Mouse (Mus musculus) inflammation-experienced regulatory T-cells, adult 6 months (primary cell): ENCODE results near the gene Prss8. TPM values are rescaled to one million over a fixed set of nuclear protein-coding genes. Genes with fewer than 3 reads are reported as not detected.

Experiments used
- ATAC-seq: one replicate; pipeline ENCODE4 v1.8.0; 2017
- polyA plus RNA-seq, 3 experiments: library from polyadenylated mRNA; unstranded; fragments of 100-300 nt; shearing (Covaris generic); gene quantifications; one replicate each; pipeline ENCODE4 v1.2.1; 2017

Prss8 gene
- polyA plus RNA-seq, 3 experiments from 2014 or later: not detected

- ATAC-seq: no peak
These were observed 35.4 kb downstream of the Prss8 start for GRCm38 (mm10) chr7:127894480-127894879.

GRCm38 (mm10) chr7:127890798-127891197 lies 39.1 kb downstream of the Prss8 start, which contains the start of gene Prss53:
Gene Prss53 (minus strand): TSS chr7:127890970.
- ATAC-seq: no peak

- ATAC-seq: no peak
These were observed 41.1 kb downstream of the Prss8 start for GRCm38 (mm10) chr7:127888821-127889220.

GRCm38 (mm10) chr7:127887781-127888180 lies 42.1 kb downstream of the Prss8 start:
- no peak for ATAC-seq

GRCm38 (mm10) chr7:127887191-127887590 lies 42.7 kb downstream of the Prss8 start:
- no peak for ATAC-seq

- no peak for ATAC-seq
These were observed 43.4 kb downstream of the Prss8 start for GRCm38 (mm10) chr7:127886551-127886950.

GRCm38 (mm10) chr7:127885951-127886350 lies 44.0 kb downstream of the Prss8 start:
- no peak for ATAC-seq

GRCm38 (mm10) chr7:127880431-127880830 lies 49.5 kb downstream of the Prss8 start:
- no peak for ATAC-seq

GRCm38 (mm10) chr7:127879301-127879700 lies 50.6 kb downstream of the Prss8 start:
- ATAC-seq: no peak

GRCm38 (mm10) chr7:127876467-127877348 lies 53.2 kb downstream of the Prss8 start, which contains the start of gene Zfp668:
Gene Zfp668 (minus strand): TSS chr7:127876828.
- peak; percentile 36 for ATAC-seq

GRCm38 (mm10) chr7:127876041-127876466 lies 53.9 kb downstream of the Prss8 start, which contains the start of gene Zfp646:
Gene Zfp646 (plus strand): TSS chr7:127876221.
- peak; percentile 44 for ATAC-seq

Other genes starting within 250 kb of the Prss8 start
- gene Bcl7c, start 221.2 kb downstream of the Prss8 start, polyA plus RNA-seq: 10 to 100 TPM in 1 of 3 experiments, 1 to 10 TPM in 2; 3.2 to 10.9 (median 4.9) TPM
- not detected for gene Ctf1, start 217.4 kb downstream of the Prss8 start, polyA plus RNA-seq
- not detected for gene Ctf2, start 197.9 kb downstream of the Prss8 start, polyA plus RNA-seq
- gene Fbxl19, start 185.6 kb downstream of the Prss8 start, polyA plus RNA-seq: under 1 TPM; 0.31 to 0.87 (median 0.84) TPM
- 10 to 100 TPM; 11.3 to 14.3 (median 14.2) TPM for gene Orai3, start 160.3 kb downstream of the Prss8 start, polyA plus RNA-seq
- 1 to 10 TPM; 3.9 to 7.9 (median 6.8) TPM for gene Setd1a, start 153.4 kb downstream of the Prss8 start, polyA plus RNA-seq
- not detected for gene Gm49388, start 144.5 kb downstream of the Prss8 start, polyA plus RNA-seq
- gene Hsd3b7, start 129.5 kb downstream of the Prss8 start, polyA plus RNA-seq: 1 to 10 TPM; 3.6 to 5.5 (median 5.2) TPM
- 10 to 100 TPM; 38.1 to 69.3 (median 57.4) TPM for gene Stx4a, start 105.8 kb downstream of the Prss8 start, polyA plus RNA-seq
- under 1 TPM in 1 of 3 experiments, not detected in 2; 0.09 TPM for gene Stx1b, start 105.6 kb downstream of the Prss8 start, polyA plus RNA-seq
- 10 to 100 TPM; 17.4 to 29.8 (median 23.1) TPM for gene Zfp646, start 53.9 kb downstream of the Prss8 start, polyA plus RNA-seq
- gene Zfp668, start 53.3 kb downstream of the Prss8 start, polyA plus RNA-seq: 10 to 100 TPM in 2 of 3 experiments, 1 to 10 TPM in 1; 8.6 to 11.1 (median 10.7) TPM
- gene Prss53, start 39.1 kb downstream of the Prss8 start, polyA plus RNA-seq: under 1 TPM in 2 of 3 experiments, not detected in 1; 0.54 TPM
- gene Gm21974, start 34.6 kb downstream of the Prss8 start, polyA plus RNA-seq: not detected
- 10 to 100 TPM; 22.2 to 56.5 (median 56.1) TPM for gene Vkorc1, start 34.5 kb downstream of the Prss8 start, polyA plus RNA-seq
- 10 to 100 TPM; 64.4 to 75.5 (median 66.0) TPM for gene Bckdk, start 26.0 kb downstream of the Prss8 start, polyA plus RNA-seq
- 10 to 100 TPM; 18.5 to 41.8 (median 34.5) TPM for gene Kat8, start 17.6 kb downstream of the Prss8 start, polyA plus RNA-seq
- 1 to 10 TPM; 1.5 to 3.7 (median 3.0) TPM for gene Prss36, start 16.6 kb upstream of the Prss8 start, polyA plus RNA-seq
- 10 to 100 TPM; 42.5 to 56.3 (median 52.6) TPM for gene Fus, start 37.4 kb upstream of the Prss8 start, polyA plus RNA-seq
- 100 to 1,000 TPM; 229 to 406 (median 231) TPM for gene Pycard, start 63.8 kb upstream of the Prss8 start, polyA plus RNA-seq
- gene Trim72, start 73.8 kb upstream of the Prss8 start, polyA plus RNA-seq: not detected
- 1 to 10 TPM in 2 of 3 experiments, under 1 TPM in 1; 0.09 to 1.2 (median 1.1) TPM for gene Itgam, start 132.5 kb upstream of the Prss8 start, polyA plus RNA-seq
- under 1 TPM in 1 of 3 experiments, not detected in 2; 0.87 TPM for gene Gm49368, start 132.6 kb upstream of the Prss8 start, polyA plus RNA-seq
- 1 to 10 TPM in 1 of 3 experiments, not detected in 2; 1.1 TPM for gene Itgax, start 199.4 kb upstream of the Prss8 start, polyA plus RNA-seq
- gene Itgad, start 224.3 kb upstream of the Prss8 start, polyA plus RNA-seq: 1 to 10 TPM in 1 of 3 experiments, not detected in 2; 1.0 TPM